Mouse (Mus musculus) kidney, adult 2 months (tissue): ENCODE measurements around the gene Stx8. TPM values are rescaled to one million over a fixed set of nuclear protein-coding genes. Genes with fewer than 3 reads are reported as not detected.

Experiments used
- DNase-seq: peaks from one replicate; pipeline ENCODE4 v3.0.0; 2021
- H3K27ac ChIP-seq: fragments of 200-500 bp; 2 replicates; pipeline ENCODE4 v1.5.1; 2012; ENCODE audit warnings: low read depth, low read length, control low read depth, inconsistent platforms; ENCODE audit not compliant: insufficient read depth
- H3K27me3 ChIP-seq: fragments of 200-500 bp; replicated peaks from 2 replicates; pipeline ENCODE4 v1.6.1; 2012; ENCODE audit warnings: mild to moderate bottlenecking, moderate library complexity, low read length, inconsistent platforms; ENCODE audit not compliant: control insufficient read depth, insufficient read depth
- H3K36me3 ChIP-seq: fragments of 200-500 bp; 2 replicates; pipeline ENCODE4 v1.6.1; 2012; ENCODE audit warnings: mild to moderate bottlenecking, moderate library complexity, low read length, inconsistent platforms; ENCODE audit not compliant: control insufficient read depth, insufficient read depth
- H3K4me1 ChIP-seq: fragments of 200-500 bp; 2 replicates; pipeline ENCODE4 v1.6.1; 2011; ENCODE audit warnings: low read length; ENCODE audit not compliant: control insufficient read depth, insufficient read depth
- H3K4me3 ChIP-seq: fragments of 200-500 bp; 2 replicates; pipeline ENCODE4 v1.5.1; 2011; ENCODE audit warnings: mild to moderate bottlenecking, low read depth, low read length, control low read depth; ENCODE audit not compliant: insufficient read depth
- CTCF ChIP-seq: fragments of 200-500 bp; conservative IDR thresholded peaks from 2 replicates; pipeline ENCODE4 v1.5.1; 2011; ENCODE audit warnings: low read depth, mild to moderate bottlenecking, control low read depth, low read length, moderate library complexity, mixed read lengths; ENCODE audit not compliant: insufficient read depth, insufficient read length
- POLR2A ChIP-seq: fragments of 200-500 bp; IDR thresholded peaks from one replicate; pipeline ENCODE4 v1.6.1; 2011; ENCODE audit warnings: low read depth, low read length, control low read depth
- WGBS: fragments of 180-500 bp; shearing (Covaris S2); methylation state at CpG from one replicate; pipeline ENCODE4 v1.1.7; 2018; 5-methylcytosine and 5-hydroxymethylcytosine counted together
- polyA plus RNA-seq: library from polyadenylated mRNA; depleted of rRNA; stranded (reverse); fragments of >200 nt; gene quantifications from 2 replicates; pipeline ENCODE4 v1.2.3, GENCODE M21; 2012

Stx8 gene
- polyA plus RNA-seq, 1 experiment, result 10.7 TPM

GRCm38 (mm10) chr11:68118679-68119078, 152.7 kb downstream of the Stx8 start:
- no peak for TF ChIP-seq CTCF
- TF ChIP-seq POLR2A, result no peak
- Histone ChIP-seq H3K4me3 (no peak overlapping the region), H3K27ac (no peak overlapping the region), H3K27me3 (no peaks in the 10 kb centered on the region), H3K36me3 (no peaks in the 10 kb centered on the region), H3K4me1 (no peaks in the 10 kb centered on the region)
- DNase-seq, result no peak
- WGBS, result 86% methylated on average over 4 of the region's 4 CpGs

GRCm38 (mm10) chr11:68119136-68119535, 153.1 kb downstream of the Stx8 start:
- TF ChIP-seq CTCF, result no peak
- TF ChIP-seq POLR2A, result no peak
- 82% methylated on average over 13 of the region's 13 CpGs for WGBS
- no peaks in the 10 kb centered on the region for H3K4me1 ChIP-seq
- H3K4me3 ChIP-seq, result no peak overlapping the region
- no peak overlapping the region for H3K27ac ChIP-seq
- H3K27me3 ChIP-seq, result no peaks in the 10 kb centered on the region
- no peak for DNase-seq
- H3K36me3 ChIP-seq, result no peaks in the 10 kb centered on the region

DNA sequence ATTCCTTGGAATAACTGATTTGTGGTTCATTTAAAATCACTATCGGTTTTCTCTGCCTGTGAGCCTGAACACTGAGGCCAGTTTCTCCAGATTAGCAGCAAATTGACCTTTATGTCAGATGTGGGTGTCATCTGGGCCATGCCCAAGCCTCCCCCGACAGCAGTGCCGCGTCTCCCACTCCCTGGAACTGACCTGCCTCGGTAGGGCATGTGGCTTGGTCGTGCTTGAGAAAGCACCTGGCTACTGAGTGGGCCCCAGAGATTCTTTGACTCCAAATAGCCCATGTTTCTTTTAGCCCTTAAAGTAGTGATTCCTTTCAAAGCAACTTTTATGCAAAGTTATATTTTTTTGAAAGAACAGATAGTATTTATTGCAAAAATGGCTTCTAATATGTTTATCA, 155.3 kb downstream of the Stx8 start:
- H3K27ac ChIP-seq, result no peak overlapping the region
- no peaks in the 10 kb centered on the region for H3K27me3 ChIP-seq
- no peak for TF ChIP-seq CTCF
- no peak overlapping the region for H3K4me3 ChIP-seq
- H3K4me1 ChIP-seq, result no peaks in the 10 kb centered on the region
- DNase-seq, result peak; percentile 10
- WGBS, result 35% methylated on average over 6 of the region's 6 CpGs
- no peaks in the 10 kb centered on the region for H3K36me3 ChIP-seq

DNA sequence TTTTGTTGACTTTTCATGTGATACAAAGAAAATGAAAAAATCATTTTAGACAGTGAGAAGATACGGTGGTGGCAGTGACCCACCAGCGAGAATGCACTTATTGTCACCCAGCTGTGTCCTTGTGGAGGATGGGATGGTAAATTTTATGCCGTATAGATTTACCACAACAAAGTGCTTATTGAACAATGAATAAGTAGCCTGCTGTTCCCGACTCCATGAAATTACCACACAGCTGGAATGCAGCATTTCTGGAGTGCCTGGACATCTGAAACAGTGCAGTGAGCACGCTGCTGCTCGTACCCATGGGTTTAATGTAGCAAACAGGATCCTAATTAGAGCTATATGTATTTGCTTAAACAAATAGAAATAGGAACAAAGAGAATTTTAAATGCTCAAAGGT, 155.7 kb downstream of the Stx8 start:
- DNase-seq, result no peak
- Histone ChIP-seq H3K27ac (no peak overlapping the region), H3K36me3 (no peaks in the 10 kb centered on the region), H3K4me3 (no peak overlapping the region), H3K4me1 (no peaks in the 10 kb centered on the region), H3K27me3 (no peaks in the 10 kb centered on the region)
- 72% methylated on average over 6 of the region's 6 CpGs for WGBS
- TF ChIP-seq CTCF, result no peak
- no peak for TF ChIP-seq POLR2A

DNA sequence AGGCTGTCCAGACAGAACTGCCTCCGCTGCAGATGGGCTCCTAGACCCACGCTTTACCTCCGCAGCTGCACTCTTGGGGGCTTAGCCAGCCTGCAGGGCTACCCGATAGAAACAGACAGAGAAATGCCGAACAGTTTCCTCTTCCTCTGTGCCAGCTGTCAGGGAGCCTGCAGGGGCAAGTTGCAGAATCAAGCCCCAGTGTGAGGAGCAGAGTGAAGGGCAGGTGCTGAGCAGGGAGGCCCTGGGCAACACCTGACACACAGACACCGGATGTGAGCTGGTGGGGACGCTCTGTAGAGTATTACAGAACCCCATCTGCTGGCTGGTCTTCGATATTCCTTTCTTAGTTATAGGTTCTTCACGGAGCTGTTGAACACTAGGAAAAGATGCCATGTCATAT, 160.1 kb downstream of the Stx8 start:
- TF ChIP-seq CTCF, result no peak
- TF ChIP-seq POLR2A, result no peak
- Histone ChIP-seq H3K4me1 (no peaks in the 10 kb centered on the region), H3K27ac (no peak overlapping the region), H3K27me3 (no peaks in the 10 kb centered on the region), H3K4me3 (no peak overlapping the region), H3K36me3 (no peaks in the 10 kb centered on the region)
- DNase-seq, result no peak
- WGBS, result 92% methylated on average over 9 of the region's 9 CpGs

- Histone ChIP-seq H3K27me3 (no peaks in the 10 kb centered on the region), H3K36me3 (no peaks in the 10 kb centered on the region), H3K27ac (no peak overlapping the region), H3K4me3 (no peak overlapping the region), H3K4me1 (no peaks in the 10 kb centered on the region)
- DNase-seq, result no peak
- 70% methylated on average over 7 of the region's 7 CpGs for whole genome bisulfite sequencing
- no peak for TF ChIP-seq CTCF
- TF ChIP-seq POLR2A, result no peak
Observed at GRCm38 (mm10) chr11:68134494-68134893, 168.5 kb downstream of the Stx8 start.

GRCm38 (mm10) chr11:68135350-68135749, 169.4 kb downstream of the Stx8 start:
- WGBS, result 61% methylated on average over 9 of the region's 9 CpGs
- DNase-seq, result no peak
- Histone ChIP-seq H3K4me3 (no peak overlapping the region), H3K36me3 (no peaks in the 10 kb centered on the region), H3K27me3 (no peaks in the 10 kb centered on the region), H3K4me1 (no peaks in the 10 kb centered on the region), H3K27ac (no peak overlapping the region)
- TF ChIP-seq POLR2A (no peak), CTCF (no peak)

DNA sequence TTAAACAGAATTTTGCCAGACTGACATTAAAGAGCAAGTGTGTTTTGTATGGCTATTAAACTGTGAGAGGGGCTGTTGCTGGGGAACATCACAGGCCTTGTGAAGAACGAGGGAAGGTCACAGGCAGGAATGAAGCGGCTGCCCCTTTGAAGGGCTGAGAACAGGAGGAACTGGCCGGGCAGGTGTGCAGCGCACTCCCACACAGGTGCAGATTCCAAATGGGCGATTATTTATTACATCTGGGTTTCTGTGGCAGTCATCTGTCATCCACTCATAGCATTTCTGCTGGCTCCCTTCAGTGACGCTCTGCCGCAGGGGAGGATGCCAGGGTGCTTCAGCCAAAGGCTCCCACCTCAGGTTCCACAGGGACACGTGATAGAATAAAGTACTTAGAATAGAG, 170.7 kb downstream of the Stx8 start:
- H3K27me3 ChIP-seq, result no peaks in the 10 kb centered on the region
- no peaks in the 10 kb centered on the region for H3K36me3 ChIP-seq
- no peak overlapping the region for H3K4me3 ChIP-seq
- H3K27ac ChIP-seq, result no peak overlapping the region
- DNase-seq, result peak; percentile 4
- H3K4me1 ChIP-seq, result no peaks in the 10 kb centered on the region
- WGBS, result 66% methylated on average over 8 of the region's 8 CpGs
- no peak for TF ChIP-seq POLR2A
- TF ChIP-seq CTCF, result no peak
